Mouse (Mus musculus) myocyte (in vitro differentiated cells): ENCODE measurements around the gene Osbpl6. TPM values are rescaled to one million over a fixed set of nuclear protein-coding genes. Genes with fewer than 3 reads are reported as not detected.

Source experiments
- H3K27me3 ChIP-seq: one replicate; pipeline ENCODE4 v1.6.1; 2011; ENCODE audit not compliant: control insufficient read depth, insufficient read depth, insufficient read length
- H3K36me3 ChIP-seq: one replicate; pipeline ENCODE4 v1.6.1; 2011; ENCODE audit not compliant: control insufficient read depth, insufficient read depth
- H3K4me2 ChIP-seq: one replicate; pipeline ENCODE4 v1.6.1; 2011; ENCODE audit warnings: low read depth, control low read depth
- H3K4me3 ChIP-seq: one replicate; pipeline ENCODE4 v1.5.1; 2011; ENCODE audit warnings: mild to moderate bottlenecking, control low read depth, moderate library complexity
- H3K79me2 ChIP-seq: one replicate; pipeline ENCODE4 v1.6.1; 2011; ENCODE audit not compliant: control insufficient read depth, insufficient read depth
- H3ac ChIP-seq: one replicate; pipeline ENCODE4 v1.6.1; 2011; ENCODE audit not compliant: control insufficient read depth, insufficient read length
- CEBPB ChIP-seq: IDR thresholded peaks from 2 replicates; pipeline ENCODE4 v1.6.1; 2011; ENCODE audit warnings: mild to moderate bottlenecking, moderate library complexity; ENCODE audit not compliant: poor library complexity, insufficient read depth, severe bottlenecking
- E2F4 ChIP-seq: IDR thresholded peaks from one replicate; pipeline ENCODE4 v1.6.1; 2011; ENCODE audit warnings: mild to moderate bottlenecking, control low read depth, moderate library complexity; ENCODE audit not compliant: insufficient read depth
- MAX ChIP-seq: IDR thresholded peaks from one replicate; pipeline ENCODE4 v1.6.1; 2011; ENCODE audit warnings: low read depth, mild to moderate bottlenecking, control low read depth
- MYOD1 ChIP-seq, 3 experiments: IDR thresholded peaks; one replicate each; pipeline ENCODE4 v1.6.1; 2011; ENCODE audit warnings: control low read depth in 2 of 3, low read depth in 2 of 3, mild to moderate bottlenecking in 2 of 3, moderate library complexity in 1 of 3; ENCODE audit not compliant: insufficient read length in 2 of 3, control insufficient read depth in 1 of 3
- MYOG ChIP-seq, 3 experiments: IDR thresholded peaks; one replicate each; pipeline ENCODE4 v1.6.1; 2011; ENCODE audit warnings: control low read depth in 2 of 3, low read depth in 2 of 3, mild to moderate bottlenecking in 2 of 3; ENCODE audit not compliant: insufficient read length in 2 of 3, control insufficient read depth in 1 of 3, insufficient read depth in 1 of 3
- POLR2A ChIP-seq: IDR thresholded peaks from one replicate; pipeline ENCODE4 v1.6.1; 2011; ENCODE audit warnings: low read depth, mild to moderate bottlenecking, control low read depth, moderate library complexity; ENCODE audit not compliant: insufficient read length
- POLR2AphosphoS2 ChIP-seq: IDR thresholded peaks from one replicate; pipeline ENCODE4 v1.6.1; 2011; ENCODE audit warnings: low read depth, control low read depth; ENCODE audit not compliant: insufficient read length
- REST ChIP-seq: IDR thresholded peaks from one replicate; pipeline ENCODE4 v1.6.1; 2011; ENCODE audit warnings: mild to moderate bottlenecking, control low read depth, moderate library complexity; ENCODE audit not compliant: insufficient read depth, insufficient read length
- SRF ChIP-seq: IDR thresholded peaks from one replicate; pipeline ENCODE4 v1.6.1; 2011; ENCODE audit warnings: low read depth; ENCODE audit not compliant: control insufficient read depth, insufficient read length
- TCF12 ChIP-seq: IDR thresholded peaks from one replicate; pipeline ENCODE4 v1.6.1; 2011; ENCODE audit warnings: mild to moderate bottlenecking, control low read depth; ENCODE audit not compliant: poor library complexity, insufficient read depth, severe bottlenecking
- TCF3 ChIP-seq: IDR thresholded peaks from one replicate; pipeline ENCODE4 v1.6.1; 2011; ENCODE audit warnings: low read depth, control low read depth; ENCODE audit not compliant: insufficient read length
- USF1 ChIP-seq: IDR thresholded peaks from one replicate; pipeline ENCODE4 v1.6.1; 2011; ENCODE audit warnings: low read depth, mild to moderate bottlenecking, control low read depth, moderate library complexity
- polyA plus RNA-seq: library from polyadenylated mRNA; unstranded; fragments of >200 nt; fragmentation: generic; extraction: Trizol; gene quantifications from one replicate; pipeline ENCODE4 v1.2.1, GENCODE M21; 2012; ENCODE audit warnings: missing spikeins

The Osbpl6 gene
- polyA plus RNA-seq, 1 experiment: 1.7 TPM

DNA sequence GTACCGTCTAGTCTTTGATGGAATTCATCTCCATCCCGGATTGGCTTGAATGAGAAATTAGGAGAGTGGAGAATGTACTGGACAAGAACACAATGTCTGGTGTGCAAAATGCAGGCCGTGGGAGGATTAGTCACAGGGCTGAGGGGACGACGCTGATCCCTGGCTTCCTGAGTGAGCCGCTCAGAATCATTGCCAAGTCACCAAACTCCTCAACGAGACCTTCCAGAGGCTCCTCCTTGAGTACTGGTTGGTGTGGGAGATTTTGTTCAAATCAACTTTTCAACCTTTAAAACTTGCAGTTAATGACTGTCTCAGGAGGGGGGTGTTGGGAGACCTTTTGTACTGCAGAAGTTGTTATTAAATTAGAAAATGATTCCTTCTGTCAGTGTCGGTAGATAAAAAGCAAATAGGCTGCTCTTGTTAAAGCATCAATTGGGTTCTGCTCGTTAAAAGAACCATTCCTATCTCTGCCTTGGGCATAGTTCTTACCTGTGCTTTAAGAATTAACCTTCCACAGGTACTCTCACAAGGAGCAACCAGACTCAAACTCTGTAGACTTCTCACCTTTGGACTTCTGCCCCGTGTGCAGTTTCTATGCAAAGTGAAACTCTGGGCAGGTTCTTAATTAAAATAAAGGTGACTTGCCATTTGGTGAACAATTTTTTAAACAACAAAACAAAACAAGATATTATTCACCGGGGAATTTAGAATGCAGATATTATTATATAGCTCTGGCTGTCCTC is 89.9 kb downstream of the Osbpl6 start:
- no peak overlapping the region for H3ac ChIP-seq
- H3K36me3 ChIP-seq: no peaks in the 10 kb centered on the region
- H3K4me3 ChIP-seq: no peak overlapping the region
- no peak overlapping the region for H3K4me2 ChIP-seq
- no peaks in the 10 kb centered on the region for H3K79me2 ChIP-seq
- TF ChIP-seq TCF3 (no peak), POLR2AphosphoS2 (no peak), REST (no peak), CEBPB (no peak), E2F4 (no peak), POLR2A (no peak), MAX (no peak), USF1 (no peak), MYOG (IDR thresholded peaks at IDR 0.05; ENCODE audit: control insufficient read depth in 1 of 3, insufficient read depth in 1 of 3, insufficient read length in 2 of 3, low read depth in 2 of 3) (no peak)
- H3K27me3 ChIP-seq: no peaks in the 10 kb centered on the region

DNA sequence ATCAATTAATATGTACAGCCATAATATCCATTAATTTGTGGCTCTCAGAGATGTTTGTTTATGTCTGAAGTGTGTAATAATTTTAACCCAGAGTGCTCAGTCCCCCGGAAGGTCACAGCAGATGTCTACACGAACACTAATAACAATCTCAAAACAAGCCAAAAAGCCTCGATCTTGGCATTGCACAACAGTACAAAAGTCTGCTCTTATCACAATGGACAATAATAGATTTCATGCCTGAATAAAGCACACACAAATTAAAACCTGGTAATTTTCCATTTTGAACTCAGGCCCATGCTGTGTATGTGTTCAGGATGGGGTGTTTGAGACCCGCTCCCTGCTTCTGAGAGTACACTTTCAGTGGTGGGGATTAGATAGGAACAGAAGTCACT is 90.4 kb downstream of the Osbpl6 start:
- Histone ChIP-seq H3K36me3 (no peaks in the 10 kb centered on the region), H3ac (no peak overlapping the region), H3K4me2 (no peak overlapping the region), H3K79me2 (no peaks in the 10 kb centered on the region), H3K27me3 (no peaks in the 10 kb centered on the region), H3K4me3 (no peak overlapping the region)
- TF ChIP-seq E2F4 (no peak), TCF3 (no peak), CEBPB (no peak), USF1 (no peak), MYOD1 (IDR thresholded peaks at IDR 0.05; ENCODE audit: control insufficient read depth in 1 of 3, insufficient read length in 2 of 3, low read depth in 2 of 3) (no peak), MYOG (IDR thresholded peaks at IDR 0.05; ENCODE audit: control insufficient read depth in 1 of 3, insufficient read depth in 1 of 3, insufficient read length in 2 of 3, low read depth in 2 of 3) (no peak), POLR2AphosphoS2 (no peak), MAX (no peak), POLR2A (no peak), TCF12 (no peak), REST (no peak), SRF (no peak)

DNA sequence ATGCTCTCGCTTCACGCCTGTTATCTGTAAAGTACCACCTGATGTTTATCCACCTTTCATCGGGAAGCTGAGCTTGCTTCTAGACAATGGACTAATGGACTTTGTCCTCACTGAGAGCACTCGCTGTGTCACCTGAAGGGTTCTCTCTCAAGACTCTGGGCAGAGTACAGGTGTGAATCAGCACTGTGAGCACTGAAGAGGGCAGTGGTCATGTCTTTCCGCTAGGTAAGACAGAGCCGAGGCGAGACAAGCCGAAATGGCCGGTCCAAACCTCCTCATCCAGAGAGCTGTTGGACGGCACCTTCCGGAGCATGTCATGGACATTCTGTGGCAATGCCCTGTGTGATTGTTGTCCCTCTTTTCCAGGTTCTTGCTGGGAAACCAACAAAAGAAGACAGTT is 92.6 kb downstream of the Osbpl6 start:
- H3K4me2 ChIP-seq: no peak overlapping the region
- H3K79me2 ChIP-seq: no peaks in the 10 kb centered on the region
- no peaks in the 10 kb centered on the region for H3K27me3 ChIP-seq
- TF ChIP-seq REST: no peak
- TF ChIP-seq POLR2A: no peak
- no peak for TF ChIP-seq MYOG (IDR thresholded peaks at IDR 0.05; ENCODE audit: control insufficient read depth in 1 of 3, insufficient read depth in 1 of 3, insufficient read length in 2 of 3, low read depth in 2 of 3)
- TF ChIP-seq TCF12: no peak
- TF ChIP-seq SRF: no peak
- no peak for TF ChIP-seq USF1
- TF ChIP-seq TCF3: no peak
- no peak for TF ChIP-seq POLR2AphosphoS2
- no peak for TF ChIP-seq E2F4
- TF ChIP-seq MYOD1 (IDR thresholded peaks at IDR 0.05; ENCODE audit: control insufficient read depth in 1 of 3, insufficient read length in 2 of 3, low read depth in 2 of 3): no peak
- TF ChIP-seq CEBPB: no peak
- no peak for TF ChIP-seq MAX
- H3K36me3 ChIP-seq: no peaks in the 10 kb centered on the region
- H3ac ChIP-seq: no peak overlapping the region
- no peak overlapping the region for H3K4me3 ChIP-seq

DNA sequence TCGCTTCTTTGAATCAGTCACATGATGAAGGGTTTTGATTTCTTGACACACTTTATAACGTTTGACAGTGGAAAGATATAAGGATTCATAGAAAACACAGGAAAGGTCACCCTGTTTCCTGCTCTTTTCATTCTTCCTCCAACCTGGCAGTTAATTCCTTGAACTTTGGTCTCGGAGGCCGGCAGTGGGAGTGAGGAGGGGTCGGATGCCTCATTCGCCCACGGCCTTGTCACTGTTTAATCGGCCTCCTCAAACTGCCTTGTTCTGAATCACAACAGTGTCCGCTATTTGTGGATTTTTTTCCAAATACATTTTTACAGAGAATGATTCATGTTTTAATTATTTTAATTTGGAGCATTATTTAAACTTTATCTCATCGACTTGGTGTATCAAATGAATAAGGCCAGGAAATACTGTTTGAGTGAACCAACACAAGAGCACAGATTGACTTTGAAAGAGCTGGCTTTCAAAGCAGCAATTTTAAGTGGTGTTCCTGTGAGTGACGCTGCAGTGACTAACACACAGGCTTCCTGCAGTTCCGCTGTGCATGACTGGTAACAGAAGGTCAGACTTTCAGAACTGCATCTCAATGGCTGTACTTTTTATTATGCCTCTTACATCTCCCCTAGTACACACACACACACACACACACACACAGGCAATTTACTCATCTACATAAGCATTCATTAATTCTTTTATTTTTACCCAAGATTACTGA is 98.0 kb downstream of the Osbpl6 start:
- Histone ChIP-seq H3K27me3 (no peaks in the 10 kb centered on the region), H3K4me3 (no peak overlapping the region), H3K36me3 (no peaks in the 10 kb centered on the region), H3K4me2 (peak overlapping the region; percentile 87), H3ac (no peak overlapping the region), H3K79me2 (no peaks in the 10 kb centered on the region)
- no peak for TF ChIP-seq POLR2A
- TF ChIP-seq MYOG (IDR thresholded peaks at IDR 0.05; ENCODE audit: control insufficient read depth in 1 of 3, insufficient read depth in 1 of 3, insufficient read length in 2 of 3, low read depth in 2 of 3): no peak
- TF ChIP-seq SRF: no peak
- no peak for TF ChIP-seq POLR2AphosphoS2
- TF ChIP-seq TCF12: no peak
- TF ChIP-seq E2F4: no peak
- TF ChIP-seq TCF3: no peak
- no peak for TF ChIP-seq USF1
- TF ChIP-seq REST: no peak
- no peak for TF ChIP-seq MYOD1 (IDR thresholded peaks at IDR 0.05; ENCODE audit: control insufficient read depth in 1 of 3, insufficient read length in 2 of 3, low read depth in 2 of 3)
- no peak for TF ChIP-seq MAX
- TF ChIP-seq CEBPB: no peak
